Mouse (Mus musculus) erythroblast, adult 5-6 weeks (primary cell): ENCODE results near the gene Pnmal1. TPM values are rescaled to one million over a fixed set of nuclear protein-coding genes. Genes with fewer than 3 reads are reported as not detected.

ENCODE experiments used
- ATAC-seq: replicated peaks from 2 replicates; pipeline ENCODE4 v1.8.0; 2016; ENCODE audit warnings: moderate number of reproducible peaks, mild to moderate bottlenecking, moderate TSS enrichment, inconsistent platforms; ENCODE audit not compliant: poor library complexity, low FRiP score, severe bottlenecking
- total RNA-seq, 2 experiments: library from RNA; stranded (forward) in 1 of 2; stranded (reverse) in 1 of 2; fragments of 150-400 nt in 1 of 2; fragments of 200-764, 138-1000 nt in 1 of 2; gene quantifications; 2 replicates each; pipeline versions ENCODE4 v1.2.3 to v1.2.4; 2015 to 2017; ENCODE audit warnings: low replicate concordance in 2 of 2

Gene Pnmal1
- total RNA-seq, 2 experiments from 2014 or later = not detected

- no peak for ATAC-seq
Measured at GRCm38 (mm10) chr7:16923283-16924036, 36.0 kb upstream of the Pnmal1 start.

GRCm38 (mm10) chr7:16924037-16924834 is 35.2 kb upstream of the Pnmal1 start, which contains the start of gene Calm3:
Gene Calm3, minus strand, starts transcription at chr7:16924114.
- peak; percentile 85 for ATAC-seq

- ATAC-seq = no peak
Measured at GRCm38 (mm10) chr7:16928341-16928740, 31.1 kb upstream of the Pnmal1 start.

- peak; percentile 89 for ATAC-seq
Measured at GRCm38 (mm10) chr7:16930850-16931249, 28.6 kb upstream of the Pnmal1 start.

- ATAC-seq = peak; percentile 88
Measured at GRCm38 (mm10) chr7:16931968-16932627, 27.4 kb upstream of the Pnmal1 start.

GRCm38 (mm10) chr7:16932704-16933577 is 26.5 kb upstream of the Pnmal1 start:
- ATAC-seq = no peak

- no peak; the same call in 1 of the 2 replicates for ATAC-seq
Measured at GRCm38 (mm10) chr7:16937312-16937711, 22.2 kb upstream of the Pnmal1 start.

GRCm38 (mm10) chr7:16938117-16938791 is 21.2 kb upstream of the Pnmal1 start:
- ATAC-seq = no peak

GRCm38 (mm10) chr7:16940292-16940691 is 19.2 kb upstream of the Pnmal1 start:
- no peak for ATAC-seq

- no peak for ATAC-seq
Measured at GRCm38 (mm10) chr7:16942861-16943260, 16.6 kb upstream of the Pnmal1 start.

GRCm38 (mm10) chr7:16944061-16944807 is 15.2 kb upstream of the Pnmal1 start, which contains the start of gene Pnmal2:
Gene Pnmal2, plus strand, starts transcription at chr7:16944682.
- ATAC-seq = no peak

- ATAC-seq = no peak
Measured at GRCm38 (mm10) chr7:16944808-16945315, 14.6 kb upstream of the Pnmal1 start.

GRCm38 (mm10) chr7:16945419-16945818 is 14.1 kb upstream of the Pnmal1 start:
- ATAC-seq = no peak

- ATAC-seq = no peak
Measured at GRCm38 (mm10) chr7:16946441-16947348, 12.8 kb upstream of the Pnmal1 start.

GRCm38 (mm10) chr7:16947349-16947895 is 12.1 kb upstream of the Pnmal1 start:
- ATAC-seq = no peak

- no peak for ATAC-seq
Measured at GRCm38 (mm10) chr7:16947959-16948361, 11.5 kb upstream of the Pnmal1 start.
